Mouse (Mus musculus): ENCODE measurements around the gene Fhit.

The Fhit gene

DNA sequence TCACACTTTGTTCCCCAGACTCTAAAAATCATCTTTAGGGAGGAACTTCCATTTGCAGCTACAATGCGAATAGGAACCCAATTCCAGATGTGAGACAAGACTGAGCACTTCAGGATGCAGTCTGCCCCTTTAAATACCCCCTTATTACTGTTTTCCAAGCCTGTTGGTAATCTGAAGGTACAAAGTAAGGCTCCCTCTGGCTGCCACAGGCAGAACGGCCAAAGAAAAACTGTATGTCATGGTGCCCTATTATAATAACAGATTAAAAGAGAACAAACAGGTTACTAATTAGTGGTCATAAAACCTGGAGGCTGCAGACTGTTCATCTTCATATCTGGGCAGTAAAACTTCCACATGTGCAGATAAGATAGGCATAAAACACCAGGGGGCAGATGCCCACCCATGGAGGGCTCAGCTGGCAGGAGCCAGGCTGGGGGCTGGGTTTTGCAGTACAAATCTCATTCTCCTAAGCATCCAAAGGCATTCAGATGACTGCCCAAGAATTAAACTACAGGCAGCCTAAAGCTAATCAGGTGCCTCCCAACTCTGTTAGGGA is 1439.8 kb downstream of the Fhit start:
- no peak for DNase-seq (ENCODE audit: low spot score in 2 of 2)

DNA sequence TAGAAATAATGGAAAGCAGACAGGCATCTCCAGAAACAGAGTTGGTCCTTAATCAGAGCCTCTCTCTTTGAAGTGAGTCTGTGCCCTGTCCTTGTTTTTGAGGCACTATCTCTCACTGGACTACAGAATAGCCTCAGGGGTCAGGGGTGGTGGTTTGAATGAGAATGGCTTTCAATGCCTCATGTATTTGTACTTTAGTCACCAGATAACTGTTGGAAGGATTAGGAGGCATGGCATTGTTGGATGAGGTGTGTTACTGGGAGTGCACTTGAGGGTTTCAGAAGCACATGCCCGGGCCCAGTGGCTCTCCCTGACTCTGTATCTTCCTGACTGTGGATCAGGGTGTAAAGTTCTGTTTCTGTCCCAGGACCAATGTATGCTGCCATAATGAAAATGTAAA is 1463.2 kb downstream of the Fhit start:
- DNase-seq (ENCODE audit: low spot score in 2 of 2), result no peak

DNA sequence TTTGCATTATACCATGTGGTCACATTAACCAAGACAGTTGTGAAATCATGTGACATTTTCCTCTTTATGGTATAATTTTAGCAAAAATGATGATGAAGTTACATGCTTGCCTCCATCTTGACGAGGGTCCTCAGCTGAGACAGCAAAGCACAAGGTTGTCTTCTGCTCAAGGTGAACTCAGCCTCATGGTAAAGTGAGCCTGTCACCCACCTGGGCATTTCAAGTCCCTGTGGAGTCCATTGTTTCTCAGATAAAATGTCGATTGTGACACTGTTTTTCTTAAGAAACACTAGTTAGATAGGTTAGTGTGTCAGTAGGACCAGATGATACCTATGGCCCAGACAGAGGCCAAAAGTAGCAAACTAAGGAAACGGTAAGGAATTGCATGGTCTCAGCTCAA is 1464.7 kb downstream of the Fhit start:
- DNase-seq (ENCODE audit: low spot score in 2 of 2), result no peak

DNA sequence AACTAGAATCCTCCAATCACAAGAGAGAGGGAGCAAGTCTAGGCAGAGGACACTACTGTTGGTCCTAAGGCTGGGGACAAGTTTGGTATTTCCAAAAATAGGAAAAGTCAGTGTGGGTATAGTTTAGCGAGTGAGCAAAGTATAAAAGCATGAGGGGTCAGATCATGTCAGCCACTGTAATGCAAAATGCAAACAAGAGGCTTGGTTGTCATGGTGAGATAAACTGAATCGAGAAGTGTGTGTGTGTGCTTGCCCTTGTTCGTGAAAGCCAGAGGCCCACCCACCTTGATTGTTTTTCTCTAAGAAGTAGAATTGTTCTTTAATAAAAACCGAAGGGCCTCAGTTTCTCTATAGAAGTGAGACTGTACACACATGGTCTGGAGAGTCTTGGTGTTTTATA is 1465.8 kb downstream of the Fhit start:
- no peak for DNase-seq (ENCODE audit: low spot score in 2 of 2)

DNA sequence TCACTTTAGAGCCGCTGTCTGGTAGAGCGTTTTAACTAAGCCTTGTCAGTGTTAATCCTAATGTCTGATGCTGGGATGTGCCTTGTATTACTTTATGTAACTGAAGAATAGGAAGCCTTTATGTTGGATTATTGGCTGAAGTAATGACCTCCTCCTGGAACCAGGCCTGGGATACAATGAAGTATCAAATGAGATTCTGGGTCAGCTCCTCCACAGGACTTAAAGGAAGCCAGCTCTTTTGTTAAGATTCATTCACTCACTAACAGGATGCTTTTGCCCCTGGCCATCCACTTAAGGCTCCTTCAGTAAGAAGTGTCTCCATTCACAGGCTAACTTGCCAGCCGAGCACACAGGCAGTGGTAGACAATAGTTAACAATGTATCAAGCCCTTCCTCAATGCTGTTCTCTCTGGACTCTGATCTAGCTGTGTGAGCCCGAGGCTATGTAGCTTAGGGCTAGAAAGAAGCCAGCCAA is 1466.6 kb downstream of the Fhit start:
- no peak for DNase-seq (ENCODE audit: low spot score in 2 of 2)

DNA sequence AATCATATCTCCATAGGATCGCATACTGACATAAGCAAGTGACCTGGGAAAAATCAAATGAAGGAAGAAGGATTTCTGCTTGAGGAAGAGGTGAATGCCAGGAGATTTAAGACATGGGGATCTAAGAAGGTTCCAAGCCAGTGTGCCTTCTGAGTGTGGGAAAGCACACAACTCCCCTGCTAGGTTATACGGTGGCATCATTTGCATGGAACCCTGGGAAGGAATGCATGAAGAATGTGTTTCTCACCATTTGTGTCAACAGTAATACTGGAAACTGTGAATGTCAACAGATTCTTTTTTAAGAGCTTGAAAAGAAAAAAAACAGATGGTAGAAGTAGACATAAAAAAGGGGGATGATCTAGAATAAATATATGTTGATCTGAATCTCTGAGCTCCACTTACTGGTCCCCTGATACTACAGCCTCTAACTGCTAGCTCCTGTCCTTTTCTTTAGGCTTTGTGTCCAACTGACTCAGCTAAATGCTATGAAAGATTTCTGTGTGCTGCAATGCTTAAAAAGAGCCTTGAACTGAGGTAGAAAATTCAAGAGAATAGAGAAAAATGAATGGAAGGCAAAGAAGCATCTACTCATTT is 1473.1 kb downstream of the Fhit start:
- no peak for DNase-seq (ENCODE audit: low spot score in 2 of 2)

DNA sequence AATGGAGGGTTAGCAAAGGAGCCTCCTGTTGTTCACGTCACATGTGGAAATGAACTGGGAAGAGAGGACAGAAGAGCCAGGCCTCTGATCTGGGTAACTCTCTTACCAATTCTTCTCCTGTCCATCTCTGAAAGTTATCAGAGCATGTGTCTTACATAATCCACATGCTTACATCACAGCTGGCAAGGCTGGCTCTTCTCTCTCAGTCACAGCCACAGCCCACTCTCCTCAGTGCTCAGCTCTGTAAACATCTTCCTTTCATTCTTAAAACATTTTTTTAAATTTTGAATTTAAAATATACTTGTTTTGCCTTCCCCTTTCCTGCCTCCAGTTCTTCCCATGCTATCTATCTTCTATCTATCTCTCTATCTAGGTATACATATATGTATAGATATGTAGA is 1477.5 kb downstream of the Fhit start:
- DNase-seq (ENCODE audit: low spot score in 2 of 2), result no peak

DNA sequence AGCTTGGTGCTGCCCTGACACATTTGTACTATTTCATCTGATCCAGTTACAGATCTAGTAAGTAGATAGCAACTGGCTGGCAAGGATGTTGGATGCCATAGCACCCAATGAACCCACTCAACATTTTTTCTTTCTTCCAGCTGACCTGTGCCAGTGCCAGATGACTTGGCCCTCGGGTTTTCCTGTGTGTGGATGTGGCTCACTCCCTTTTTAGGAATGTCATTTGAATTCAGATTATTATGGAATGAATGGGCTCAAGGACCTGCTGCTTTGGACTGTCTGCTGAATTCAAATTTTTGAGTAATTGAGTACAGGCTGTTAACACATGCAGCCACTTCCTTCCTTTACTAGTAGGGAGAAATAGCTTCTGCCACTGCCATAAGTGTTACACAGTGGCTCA is 1489.1 kb downstream of the Fhit start:
- no peak for DNase-seq (ENCODE audit: low spot score in 2 of 2)

DNA sequence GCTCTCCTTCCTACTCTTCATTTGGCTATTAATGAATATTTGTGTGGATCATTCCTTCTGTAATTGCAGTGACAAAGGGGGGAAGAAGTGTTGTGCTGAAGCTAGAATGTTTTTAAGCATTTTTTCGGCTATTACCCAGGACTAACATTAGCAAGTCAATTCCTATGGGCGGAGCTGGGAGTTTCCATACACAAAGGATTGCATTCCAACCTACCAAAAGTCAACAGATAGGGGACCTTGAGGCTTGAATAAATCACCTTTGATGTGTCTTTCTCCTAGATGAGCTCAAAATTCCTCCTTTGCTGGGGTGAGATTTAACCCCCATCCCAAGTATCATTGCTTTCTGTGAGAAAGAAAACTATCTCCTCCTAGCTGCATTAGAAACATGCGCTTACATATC is 1490.1 kb downstream of the Fhit start:
- no peak for DNase-seq (ENCODE audit: low spot score in 2 of 2)

DNA sequence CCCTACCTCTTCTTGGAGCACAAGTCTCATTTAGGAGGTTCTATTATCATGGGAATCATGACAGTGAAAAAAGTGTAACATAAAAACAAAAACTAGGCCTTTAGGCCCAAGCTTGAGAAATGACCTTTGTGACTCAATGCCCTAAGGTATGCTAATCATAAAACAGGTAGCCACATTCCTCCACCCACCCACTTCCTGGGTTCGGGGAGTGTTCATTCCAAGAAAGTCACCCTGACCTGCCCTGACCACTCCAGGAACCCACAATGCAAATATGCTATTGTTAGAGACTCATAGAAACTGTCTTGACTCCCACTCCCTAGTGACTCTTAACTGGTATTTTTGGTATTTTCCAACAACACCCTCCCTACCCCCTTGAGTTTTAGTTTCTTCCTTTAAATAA is 1492.1 kb downstream of the Fhit start:
- no peak for DNase-seq (ENCODE audit: low spot score in 2 of 2)

DNA sequence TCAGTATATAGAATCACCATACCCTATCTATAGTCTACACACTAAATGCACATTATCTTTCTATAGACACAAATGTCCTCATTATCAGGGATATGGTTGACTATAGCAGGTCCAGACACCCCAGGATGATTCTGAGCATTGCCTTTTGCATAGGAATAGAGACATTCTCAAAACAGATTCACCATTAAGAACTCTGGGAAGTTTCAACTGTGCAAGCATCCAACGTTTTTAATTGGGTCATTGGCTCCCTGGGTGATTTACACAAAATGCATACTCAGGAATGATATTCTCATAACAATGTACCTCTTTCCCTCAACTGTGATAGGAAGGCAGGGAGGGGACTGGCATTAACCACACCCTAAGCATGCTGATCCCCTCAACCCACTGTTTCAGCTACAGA is 1503.4 kb downstream of the Fhit start:
- no peak for DNase-seq (ENCODE audit: low spot score in 2 of 2)

DNA sequence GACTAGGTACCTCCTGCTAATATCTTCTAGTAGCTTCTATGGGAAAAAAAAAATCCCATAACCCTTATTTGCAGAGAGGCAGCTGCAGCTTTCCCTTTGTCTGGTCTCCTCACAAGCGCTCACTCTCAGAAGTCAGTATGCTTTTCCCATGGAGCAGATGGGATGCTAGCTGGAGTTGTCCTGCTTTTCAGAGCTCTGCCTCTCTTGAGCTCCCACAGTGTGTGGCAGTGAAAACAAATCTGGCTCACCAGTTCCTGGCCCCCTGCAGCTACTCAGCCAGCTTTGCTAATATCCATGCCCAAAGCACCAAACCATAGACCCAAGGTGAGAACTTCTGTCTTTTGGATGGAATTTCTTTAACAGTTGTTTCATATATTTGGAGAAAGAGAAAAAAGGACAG is 1510.4 kb downstream of the Fhit start:
- no peak for DNase-seq (ENCODE audit: low spot score in 2 of 2)

DNA sequence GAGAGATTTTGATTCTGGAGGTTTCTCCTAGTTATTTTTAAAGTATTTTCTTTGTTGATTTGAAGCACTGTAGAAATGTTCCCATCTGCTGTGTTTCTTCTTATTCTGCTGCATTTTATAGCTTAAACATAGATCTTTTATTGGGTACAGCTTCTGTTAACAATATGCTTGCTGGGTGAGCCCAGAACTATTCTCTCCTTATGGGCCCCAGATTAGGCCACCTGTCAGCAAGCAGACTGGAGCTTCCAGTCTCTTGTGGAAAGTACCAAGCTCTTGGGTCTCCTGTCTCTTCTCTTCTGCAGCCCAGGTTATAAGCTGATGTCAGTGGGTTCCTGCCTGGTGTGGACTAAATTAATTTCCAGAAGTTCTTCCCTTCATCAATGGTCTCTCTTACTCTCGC is 1513.4 kb downstream of the Fhit start:
- DNase-seq (ENCODE audit: low spot score in 2 of 2), result no peak

DNA sequence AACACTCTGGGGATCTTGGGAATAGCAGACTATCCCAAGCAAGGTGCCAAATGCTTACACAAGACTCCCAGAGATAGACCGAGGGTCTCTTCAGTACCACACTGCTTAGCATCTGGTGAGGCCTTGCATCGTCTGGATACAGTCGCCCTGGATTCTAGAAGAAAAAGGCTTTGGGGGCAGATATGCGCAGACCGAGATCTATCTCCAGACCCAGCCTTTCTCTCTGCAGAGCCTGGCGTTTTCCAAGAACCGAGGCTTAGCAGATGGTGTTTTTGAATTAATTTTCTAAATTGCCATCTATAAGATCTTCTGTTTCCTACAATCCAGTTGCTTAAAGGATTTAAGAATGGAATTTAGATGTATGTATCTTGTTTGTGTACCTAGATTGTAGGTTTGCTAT is 1515.6 kb downstream of the Fhit start:
- no peak for DNase-seq (ENCODE audit: low spot score in 2 of 2)

DNA sequence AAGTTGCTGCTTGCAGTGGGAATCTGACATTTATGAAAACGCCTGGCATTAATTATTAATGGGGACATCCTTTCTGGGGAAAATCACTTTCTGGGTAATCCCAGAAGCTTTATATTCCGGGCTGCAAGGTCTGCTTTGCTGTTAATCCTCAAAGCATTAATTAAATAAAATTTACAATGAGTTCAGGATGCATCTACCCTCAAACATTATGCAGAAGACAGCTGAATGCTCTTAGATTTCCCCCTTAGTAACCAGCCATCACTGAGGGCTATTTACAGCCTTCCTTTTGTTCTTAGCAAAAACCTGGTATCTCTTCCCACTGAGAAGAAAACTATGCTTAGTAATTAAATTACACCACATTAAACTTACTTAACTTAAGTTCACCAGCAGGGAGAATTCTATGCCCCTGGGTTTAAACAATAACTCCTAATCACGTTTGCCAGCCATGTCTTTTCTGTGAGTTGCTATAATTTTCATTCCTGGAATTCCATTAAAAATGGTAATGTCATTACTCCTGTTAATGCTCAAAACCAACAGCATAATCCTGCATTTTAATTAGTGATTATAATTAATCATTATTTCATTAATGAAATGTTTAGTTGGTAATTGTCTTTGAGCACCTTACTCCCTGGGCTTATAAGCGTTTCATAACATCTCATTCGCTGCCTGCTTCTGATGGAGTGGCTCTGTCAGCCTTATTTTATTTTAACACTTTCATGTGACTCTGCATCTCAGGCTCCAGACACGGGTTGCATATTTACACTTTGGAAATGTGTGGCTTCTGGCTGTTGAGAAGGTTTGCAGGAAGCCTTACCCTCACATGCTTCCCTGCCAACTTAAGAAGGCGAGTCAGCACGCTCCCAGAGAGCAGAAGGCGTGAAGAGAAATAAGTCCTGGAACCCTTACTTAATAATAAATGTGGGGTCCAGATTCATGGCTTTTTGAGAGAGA is 1517.3 kb downstream of the Fhit start:
- no peak for DNase-seq (ENCODE audit: low spot score in 2 of 2)

DNA sequence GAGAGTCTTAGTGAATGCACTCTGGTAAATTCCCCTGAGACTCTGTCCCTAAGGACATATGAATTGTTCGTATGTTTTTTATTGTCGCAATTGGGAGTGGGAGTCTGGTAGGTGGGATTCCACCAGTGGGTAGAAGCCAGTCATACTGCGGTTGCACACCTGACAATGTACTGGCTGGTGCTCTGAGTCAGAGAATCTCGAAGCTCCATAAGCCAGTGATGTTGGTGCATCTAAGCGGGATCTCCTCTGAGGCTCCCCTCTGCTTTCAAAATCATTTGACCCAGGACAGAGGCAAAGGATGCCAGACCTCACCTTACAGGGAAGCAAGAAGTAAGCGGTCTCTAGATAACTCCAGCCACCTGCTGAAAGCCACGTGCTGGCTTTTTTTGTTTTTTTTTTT is 1518.1 kb downstream of the Fhit start:
- no peak for DNase-seq (ENCODE audit: low spot score in 2 of 2)

DNA sequence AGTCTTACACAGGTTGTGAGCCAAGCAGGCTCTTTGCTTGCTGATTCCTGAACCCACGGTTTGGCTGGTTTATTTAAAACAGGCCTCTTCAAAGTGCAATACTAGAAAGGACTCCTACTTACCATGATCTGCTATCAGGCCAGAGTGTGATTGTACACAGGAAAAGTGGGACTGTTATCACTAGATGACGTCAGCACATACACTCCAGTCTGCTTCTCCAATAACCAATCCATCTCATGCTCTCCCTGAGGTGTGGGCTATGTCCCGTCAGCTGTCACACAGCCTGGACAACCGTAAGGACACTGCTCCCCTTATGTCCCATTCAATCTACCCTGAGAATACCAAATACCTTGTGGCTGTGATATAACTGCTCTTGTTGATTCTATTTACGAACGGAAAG is 1519.2 kb downstream of the Fhit start:
- no peak for DNase-seq (ENCODE audit: low spot score in 2 of 2)

DNA sequence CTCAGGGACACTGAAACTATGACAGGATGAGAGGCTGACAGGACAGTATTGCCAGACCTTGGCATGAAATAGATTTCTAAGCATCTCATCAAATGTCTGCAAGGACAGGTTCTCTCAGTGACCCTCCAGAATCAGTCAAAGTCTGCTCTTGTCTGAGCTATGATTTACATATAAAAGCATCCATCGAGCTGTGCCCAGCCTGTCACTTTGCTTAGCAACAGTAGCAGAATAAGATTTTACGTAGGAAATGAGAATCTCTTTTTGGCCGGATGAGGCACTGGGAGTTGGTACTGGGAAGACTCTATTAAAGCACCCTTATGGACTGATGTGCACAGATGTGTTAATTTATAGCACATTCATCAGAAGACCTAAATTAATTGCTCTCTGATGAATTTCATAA is 1519.8 kb downstream of the Fhit start:
- no peak for DNase-seq (ENCODE audit: low spot score in 2 of 2)

DNA sequence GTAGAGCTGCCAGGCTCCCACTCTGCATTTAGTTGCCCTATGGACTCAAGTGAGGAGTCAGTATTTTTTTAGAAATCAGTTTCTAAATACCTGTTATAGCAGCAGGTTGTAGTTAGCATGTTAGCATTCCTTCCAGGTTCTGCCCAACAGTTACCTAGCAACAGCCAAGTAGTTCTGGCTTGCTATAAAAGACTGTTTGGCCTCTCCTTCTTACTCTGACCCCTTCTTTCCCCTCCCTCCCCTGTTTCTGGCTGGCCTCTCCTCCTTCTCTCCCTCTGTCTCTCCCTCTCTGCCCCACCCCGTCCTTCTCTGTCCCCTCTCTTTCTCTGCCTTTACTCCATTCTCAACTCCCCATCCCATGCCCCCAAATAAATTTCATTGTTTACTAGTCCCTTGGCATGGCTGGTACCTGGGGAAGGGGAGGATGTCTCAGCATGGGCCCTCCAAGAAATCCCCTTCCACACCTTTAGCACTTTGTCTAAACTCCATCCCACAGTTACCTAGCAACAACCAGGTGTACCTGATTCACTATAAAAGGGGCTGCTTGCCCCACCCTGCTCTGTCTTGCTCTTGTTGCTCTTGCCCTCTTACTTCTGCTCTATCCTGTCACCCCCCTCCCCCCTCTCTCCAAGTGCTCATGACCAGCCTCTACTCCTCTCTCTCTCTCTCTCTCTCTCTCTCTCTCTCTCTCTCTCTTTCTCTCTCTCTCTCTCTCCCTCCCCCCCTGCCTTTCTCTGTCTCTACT is 1527.4 kb downstream of the Fhit start:
- DNase-seq (ENCODE audit: low spot score in 2 of 2), result no peak

DNA sequence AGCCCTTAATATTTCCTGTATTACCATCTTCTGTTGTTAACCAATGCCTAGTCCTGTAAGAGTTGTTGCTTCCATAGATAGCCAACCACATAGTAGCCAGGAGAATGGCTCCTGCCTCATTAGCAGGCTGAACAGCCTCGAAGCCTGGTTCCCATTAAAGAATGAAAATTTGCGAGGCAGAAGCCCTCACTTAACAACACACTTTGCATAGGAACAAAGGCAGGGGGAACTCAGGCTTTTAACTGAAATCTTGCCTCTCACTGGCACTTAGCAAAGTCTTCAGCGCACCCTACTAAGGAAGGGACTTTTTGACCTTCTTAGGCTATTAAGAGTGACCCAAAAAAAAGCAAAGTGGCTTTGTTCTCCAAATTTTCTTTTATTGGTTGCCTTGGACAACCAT is 1529.3 kb downstream of the Fhit start:
- DNase-seq (ENCODE audit: low spot score in 2 of 2), result no peak

DNA sequence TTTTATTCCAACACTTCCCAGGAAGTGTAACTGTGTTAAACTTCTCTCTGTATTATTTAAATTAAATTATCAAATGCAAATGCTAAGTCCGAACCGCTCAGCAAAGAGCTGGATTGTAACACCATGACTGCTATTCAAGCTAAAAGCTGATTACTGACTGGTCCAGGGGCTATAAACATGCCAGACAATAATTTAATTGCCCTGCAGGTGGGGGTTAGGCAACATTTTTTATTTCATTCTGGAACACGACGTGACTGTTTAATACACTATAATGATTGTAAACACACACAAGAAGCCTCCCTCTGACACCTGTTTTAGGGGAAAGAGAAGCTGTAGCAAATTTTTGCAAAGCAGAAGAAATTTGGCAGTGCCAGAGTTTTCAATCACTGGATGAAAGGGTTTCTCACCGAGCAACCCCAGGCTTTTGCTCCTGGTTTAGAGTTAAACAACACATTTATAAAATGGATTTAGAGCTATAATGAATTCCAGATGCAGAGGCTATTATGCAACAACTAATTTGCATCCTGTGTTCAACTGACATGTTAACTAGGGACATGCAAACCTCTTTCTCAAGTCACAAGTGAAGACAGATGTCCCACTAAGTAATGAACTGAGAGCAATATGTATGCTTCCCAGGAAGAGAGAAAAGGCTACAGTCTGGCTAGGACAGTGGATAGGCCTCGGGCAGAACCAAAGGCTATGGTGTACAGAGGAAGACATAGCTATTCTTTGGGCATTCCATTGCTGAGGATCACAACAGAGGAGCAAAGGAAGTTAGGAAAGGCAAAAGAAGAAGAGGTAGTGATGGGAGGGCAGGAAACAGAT is 1538.4 kb downstream of the Fhit start:
- DNase-seq (ENCODE audit: low spot score in 2 of 2), result no peak

All from urinary bladder, adult 18-20 months (tissue).